Mouse (Mus musculus) mammary gland, adult 2 months (tissue): Measurements from ENCODE around the gene Slc29a3. TPM values are rescaled to one million over a fixed set of nuclear protein-coding genes. Genes with fewer than 3 reads are reported as not detected.

Source experiments
- polyA plus RNA-seq: library from polyadenylated mRNA; depleted of rRNA; stranded (reverse); fragments of >200 nt; gene quantifications from 2 replicates; pipeline ENCODE4 v1.2.3, GENCODE M21; 2012; ENCODE audit warnings: low replicate concordance; rRNA removed

Gene Slc29a3
- polyA plus RNA-seq, result 18.4 and 19.8 TPM in 2 replicates

GRCm38 (mm10) chr10:60752040-60753020 lies at the start of gene Slc29a3:
Gene Slc29a3 (minus strand): TSS chr10:60752794.

GRCm38 (mm10) chr10:60696390-60696789 lies 56.2 kb downstream of the Slc29a3 start, which contains the start of gene Cdh23:
Gene Cdh23 (minus strand): TSS chr10:60696490.

Other genes starting within 250 kb of the Slc29a3 start
- gene Cdh23, start 56.3 kb downstream of the Slc29a3 start, polyA plus RNA-seq, result 2.6 and 3.9 TPM in 2 replicates
- 7.8 and 12.9 TPM in 2 replicates for gene Unc5b, start 78.8 kb upstream of the Slc29a3 start, polyA plus RNA-seq